Mouse (Mus musculus) thymus, postnatal 14 days (tissue): ENCODE data around the gene Flad1.
"Not testable (repeated sequence)": the region's sequence is repeated elsewhere in the genome, so short reads cannot be mapped to it uniquely, and the experiment has no call there.

Experiments
- DNase-seq: peaks from one replicate; pipeline ENCODE4 v3.0.0; 2021

The Flad1 gene

GRCm38 (mm10) chr3:89411490-89412393 is at the start of gene Flad1:
Gene Flad1, minus strand, starts transcription at chr3:89411870.
- DNase-seq, result peak; percentile 98

- peak; percentile 97 for DNase-seq
These were observed 47.5 kb upstream of the Flad1 start for GRCm38 (mm10) chr3:89458965-89459807.

- no peak for DNase-seq
These were observed 46.8 kb upstream of the Flad1 start for GRCm38 (mm10) chr3:89458372-89458964.

- peak; percentile 90 for DNase-seq
These were observed 45.3 kb upstream of the Flad1 start for GRCm38 (mm10) chr3:89456726-89457665.

GRCm38 (mm10) chr3:89455786-89456285 is 44.2 kb upstream of the Flad1 start:
- no peak for DNase-seq

GRCm38 (mm10) chr3:89454401-89455177 is 42.9 kb upstream of the Flad1 start, which contains the start of gene Pmvk:
Gene Pmvk, plus strand, starts transcription at chr3:89454541.
- no peak for DNase-seq

- peak; percentile 78 for DNase-seq
These were observed 40.2 kb upstream of the Flad1 start for GRCm38 (mm10) chr3:89451916-89452315.

GRCm38 (mm10) chr3:89449541-89449940 is 37.9 kb upstream of the Flad1 start:
- DNase-seq, result peak; percentile 84

GRCm38 (mm10) chr3:89448720-89449537 is 37.3 kb upstream of the Flad1 start:
- DNase-seq, result peak; percentile 25

- no peak for DNase-seq
These were observed 29.0 kb upstream of the Flad1 start for GRCm38 (mm10) chr3:89440691-89441090.

- peak; percentile 40 for DNase-seq
These were observed 25.6 kb upstream of the Flad1 start for GRCm38 (mm10) chr3:89437269-89437668.

GRCm38 (mm10) chr3:89436176-89437113 is 24.8 kb upstream of the Flad1 start, which contains the start of gene Pbxip1:
Gene Pbxip1, plus strand, starts transcription at chr3:89436706.
- DNase-seq, result peak; percentile 70

GRCm38 (mm10) chr3:89435041-89435440 is 23.4 kb upstream of the Flad1 start:
- no peak for DNase-seq

- no peak for DNase-seq
These were observed 22.9 kb upstream of the Flad1 start for GRCm38 (mm10) chr3:89434532-89434931.

GRCm38 (mm10) chr3:89432606-89433005 is 20.9 kb upstream of the Flad1 start:
- DNase-seq, result no peak

GRCm38 (mm10) chr3:89430171-89431159 is 18.8 kb upstream of the Flad1 start, which contains the start of gene Pygo2:
Gene Pygo2, plus strand, starts transcription at chr3:89430214.
- DNase-seq, result peak; percentile 93

- not testable (repeated sequence) for DNase-seq
These were observed 17.4 kb upstream of the Flad1 start for GRCm38 (mm10) chr3:89429021-89429420.
